Mouse (Mus musculus) retina, postnatal 1 day (tissue): ENCODE results near the gene Snx29.

Experiments used
- DNase-seq: peaks from one replicate; pipeline ENCODE4 v3.0.0-alpha.2; 2012

Gene Snx29

GRCm38 (mm10) chr16:11455545-11456140 is 132.9 kb downstream of the Snx29 start:
- DNase-seq, result no peak

DNA sequence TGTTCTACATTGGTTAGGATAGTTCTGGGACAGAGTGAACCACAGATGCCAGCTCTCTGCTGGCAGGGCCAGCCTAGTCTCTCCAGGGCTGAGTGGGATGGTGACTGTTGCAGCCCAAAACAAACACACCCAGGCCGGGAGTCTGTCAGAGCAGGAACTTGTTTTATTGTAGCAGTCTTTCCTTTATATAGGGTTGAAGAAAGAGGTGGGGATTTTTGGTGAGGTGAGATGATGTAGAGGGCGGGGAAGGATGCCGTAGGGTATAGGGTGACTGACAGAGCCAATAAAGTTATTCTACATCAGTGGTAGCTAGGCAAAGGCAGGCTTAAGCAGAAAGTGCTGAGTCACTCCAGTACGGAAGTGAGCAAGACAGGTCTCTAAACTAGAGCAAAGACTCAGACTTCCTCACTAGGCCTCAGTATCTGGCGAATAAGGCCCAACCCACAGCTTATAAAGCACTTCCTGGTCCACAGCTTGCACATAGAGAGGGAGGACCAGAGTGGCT is 133.5 kb downstream of the Snx29 start:
- no peak for DNase-seq

DNA sequence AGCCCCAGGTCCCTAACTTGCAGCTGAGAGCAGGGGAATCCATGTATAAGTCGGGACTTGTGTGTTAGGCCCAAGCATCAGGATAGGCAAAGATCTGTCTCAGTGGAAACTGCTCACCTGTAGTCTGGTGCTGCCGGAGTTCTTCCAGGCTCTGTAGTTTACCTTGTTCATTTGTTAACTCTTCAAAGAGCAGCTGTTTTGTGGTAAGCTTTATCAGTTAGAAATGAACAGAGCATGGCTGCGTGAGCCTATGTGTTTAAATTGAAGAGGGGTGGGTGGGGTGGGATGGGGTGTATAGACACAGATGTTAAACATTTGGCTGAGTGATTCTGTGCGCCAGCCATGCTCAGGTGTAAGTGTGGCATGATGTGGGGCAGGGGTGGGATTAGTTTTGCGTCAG is 134.4 kb downstream of the Snx29 start:
- no peak for DNase-seq

- DNase-seq, result no peak
Measured at GRCm38 (mm10) chr16:11457609-11458350, 135.1 kb downstream of the Snx29 start.

DNA sequence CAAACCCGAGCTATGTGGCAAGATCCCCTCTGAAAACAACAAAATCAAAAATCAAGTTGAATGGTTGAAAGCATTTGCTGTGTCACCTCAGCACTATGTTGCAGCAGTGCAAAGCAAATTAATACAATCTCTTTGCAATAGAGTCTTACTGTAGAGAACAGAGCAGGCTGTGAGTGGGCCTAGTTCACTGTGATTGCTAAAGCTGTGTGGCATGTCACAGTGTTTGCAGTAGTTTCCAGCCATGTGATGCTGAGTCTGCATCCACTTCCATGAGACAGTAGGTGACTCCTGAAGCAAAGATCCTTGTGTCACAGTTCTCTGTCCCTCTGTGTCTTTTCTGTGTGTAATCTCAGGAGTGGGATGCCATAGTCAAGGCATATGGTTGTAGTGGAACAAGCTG is 137.5 kb downstream of the Snx29 start:
- DNase-seq, result no peak

DNA sequence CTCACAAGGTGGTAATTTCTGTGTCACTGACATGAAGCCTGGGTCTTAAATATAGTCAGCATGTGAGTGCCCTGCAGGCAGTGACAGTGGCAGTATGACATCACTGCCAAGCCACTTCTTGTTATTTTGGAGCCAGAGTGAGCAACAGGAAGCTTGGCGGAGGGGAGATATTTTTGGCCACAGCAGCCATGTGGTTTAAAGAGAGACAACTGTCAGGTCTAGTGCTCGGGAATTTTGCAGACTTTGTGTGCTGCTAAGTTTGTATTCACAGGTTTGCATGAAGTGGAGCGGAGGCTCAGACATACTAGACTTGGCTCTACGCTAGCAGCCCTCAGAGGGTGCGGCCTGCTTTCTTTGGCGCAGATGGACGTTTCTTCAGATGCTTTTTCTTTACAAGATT is 138.9 kb downstream of the Snx29 start:
- DNase-seq, result no peak

GRCm38 (mm10) chr16:11468533-11469179 is 145.9 kb downstream of the Snx29 start:
- peak; percentile 68 for DNase-seq

GRCm38 (mm10) chr16:11469491-11469890 is 146.8 kb downstream of the Snx29 start:
- no peak for DNase-seq

DNA sequence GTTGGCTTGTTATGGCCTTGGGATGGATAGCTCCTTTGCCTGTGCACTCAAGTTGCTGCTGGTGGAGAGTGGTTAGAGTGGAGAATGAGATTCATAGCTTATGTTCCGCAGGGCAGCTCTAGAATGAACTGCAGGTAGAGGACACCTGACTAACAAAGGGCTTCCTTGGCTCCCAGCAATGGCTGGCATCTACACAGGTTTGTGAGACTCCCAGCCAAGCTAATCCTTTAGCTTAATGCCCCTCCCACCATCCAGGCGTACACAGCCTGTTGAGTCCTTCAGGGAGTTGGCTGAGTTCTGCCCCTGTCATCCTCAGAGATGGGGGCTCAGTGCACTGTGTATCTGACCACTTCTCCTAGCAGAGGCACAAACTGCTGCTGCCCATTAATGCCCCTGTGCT is 148.5 kb downstream of the Snx29 start:
- DNase-seq, result no peak

DNA sequence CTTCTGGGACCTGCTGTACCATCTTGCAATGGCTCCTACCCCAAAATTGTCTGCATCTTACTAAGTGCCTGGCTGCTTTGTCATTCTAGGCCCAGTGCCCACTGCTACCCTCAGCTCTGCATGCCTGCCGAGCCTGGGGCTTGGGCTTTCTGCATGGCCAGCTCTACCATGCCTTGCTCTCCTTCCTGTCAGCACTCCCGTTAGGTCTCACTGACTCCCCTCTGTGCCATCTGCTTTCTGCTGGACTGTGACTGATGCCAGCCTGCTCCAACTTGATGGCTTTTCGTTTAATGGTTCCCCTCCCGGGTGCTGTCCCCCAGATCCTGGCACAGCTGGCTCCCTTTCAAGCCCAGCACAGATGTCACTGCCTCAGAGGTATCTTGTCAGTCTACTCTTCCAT is 150.1 kb downstream of the Snx29 start:
- no peak for DNase-seq

GRCm38 (mm10) chr16:11473474-11473873 is 150.8 kb downstream of the Snx29 start:
- DNase-seq, result no peak

DNA sequence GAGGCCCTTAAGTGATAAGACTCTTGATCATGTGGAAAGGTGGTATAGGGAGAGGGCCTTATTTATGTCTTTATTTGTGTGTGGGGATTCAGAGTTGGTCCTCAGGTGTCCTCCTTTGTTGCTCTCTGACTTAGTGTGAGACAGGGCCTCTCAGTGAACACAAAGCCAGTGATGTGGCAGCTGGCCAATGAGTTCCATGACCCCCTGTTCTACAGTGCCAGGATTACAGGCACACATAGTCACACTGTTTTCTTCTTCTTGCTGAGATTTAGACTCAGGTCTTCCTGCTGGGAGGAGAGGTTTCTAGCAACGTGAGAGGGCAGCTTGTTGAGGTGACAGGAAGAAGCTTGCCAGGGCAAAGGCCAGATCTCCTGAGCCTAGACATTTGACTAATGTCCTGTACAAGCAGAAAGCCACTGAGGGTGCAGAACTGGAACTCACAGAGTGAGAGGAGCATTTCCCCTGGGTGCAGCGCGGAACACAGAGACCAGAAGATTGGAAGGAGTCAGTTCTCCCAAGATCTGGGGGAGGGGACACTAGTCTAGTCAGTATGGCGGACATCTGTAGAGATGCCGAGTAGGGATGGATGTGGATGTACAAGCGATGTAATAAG is 151.3 kb downstream of the Snx29 start:
- no peak for DNase-seq

DNA sequence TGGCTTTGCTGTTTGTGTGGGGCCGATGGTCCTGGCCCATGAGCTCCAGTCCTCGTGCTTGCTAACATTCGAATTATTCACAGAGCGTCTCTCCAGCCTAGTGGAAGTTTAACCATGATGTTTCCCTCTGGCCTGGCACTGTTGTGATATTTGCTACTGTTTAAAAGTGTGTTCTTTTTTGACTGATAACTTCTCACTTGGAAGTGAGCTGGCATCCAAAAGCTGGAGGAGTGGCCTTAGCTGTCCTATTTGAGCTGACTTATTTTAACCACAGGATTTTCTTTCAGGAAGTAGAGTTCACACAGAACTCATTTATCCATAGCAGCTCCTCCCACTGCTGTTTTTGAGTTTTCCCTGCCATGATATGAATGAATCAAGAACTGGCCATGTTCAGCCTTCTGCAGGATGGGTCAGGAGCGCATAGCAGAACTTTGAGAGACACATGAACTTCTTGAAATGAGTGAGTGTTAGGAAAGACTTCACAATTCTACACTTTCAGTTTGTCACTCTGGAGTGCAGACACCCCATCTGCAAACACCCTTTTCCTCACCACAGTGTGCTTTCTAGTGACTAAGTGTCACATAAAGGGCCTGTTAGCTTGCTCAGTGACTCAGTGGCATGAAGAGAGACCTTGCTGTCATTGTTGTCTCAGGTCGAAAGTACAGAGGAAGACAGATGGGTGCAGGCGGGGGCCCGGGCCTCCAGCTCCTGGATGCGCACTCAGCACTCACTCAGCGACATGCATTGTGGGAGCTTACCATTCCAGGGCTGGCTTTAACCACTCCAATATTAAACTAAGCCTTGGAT is 152.6 kb downstream of the Snx29 start:
- no peak for DNase-seq

DNA sequence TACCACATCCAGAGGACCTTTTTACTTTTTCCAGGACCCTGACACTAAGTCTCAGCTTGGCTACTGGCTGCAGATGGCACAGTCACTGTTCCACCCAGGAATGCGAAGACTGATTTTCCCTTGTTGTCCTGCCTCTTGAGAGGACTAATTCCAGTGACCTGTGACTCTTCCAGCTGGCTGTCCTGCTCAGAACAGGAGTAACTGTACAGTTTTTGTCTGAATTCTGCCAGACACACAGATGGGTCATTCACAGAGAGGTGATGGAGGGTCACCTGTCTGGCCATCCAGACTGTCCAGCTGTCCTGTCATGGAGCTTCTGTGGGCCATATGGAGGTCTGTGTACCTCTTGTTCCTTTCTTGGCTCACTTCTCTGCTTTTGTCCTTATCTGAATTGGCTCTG is 153.6 kb downstream of the Snx29 start:
- DNase-seq, result no peak

DNA sequence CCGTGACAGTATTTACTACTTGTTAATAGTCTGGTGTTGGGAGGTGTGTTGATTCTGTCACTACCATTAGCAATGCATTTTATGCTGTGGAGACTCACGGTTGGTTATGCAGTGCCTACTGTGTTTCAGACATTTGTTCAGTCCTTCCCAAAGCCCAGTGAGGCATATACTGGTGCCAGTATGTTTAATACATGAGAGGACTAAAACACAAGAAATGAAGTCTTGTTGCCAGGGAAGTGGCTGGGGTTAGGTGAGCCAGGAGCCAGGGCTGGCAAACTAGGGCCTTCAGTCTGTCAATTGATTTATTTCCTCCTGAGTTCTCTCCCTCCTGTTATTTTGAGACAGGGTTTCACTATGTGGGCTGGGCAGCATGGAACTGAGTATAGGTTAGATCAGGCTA is 154.3 kb downstream of the Snx29 start:
- no peak for DNase-seq

DNA sequence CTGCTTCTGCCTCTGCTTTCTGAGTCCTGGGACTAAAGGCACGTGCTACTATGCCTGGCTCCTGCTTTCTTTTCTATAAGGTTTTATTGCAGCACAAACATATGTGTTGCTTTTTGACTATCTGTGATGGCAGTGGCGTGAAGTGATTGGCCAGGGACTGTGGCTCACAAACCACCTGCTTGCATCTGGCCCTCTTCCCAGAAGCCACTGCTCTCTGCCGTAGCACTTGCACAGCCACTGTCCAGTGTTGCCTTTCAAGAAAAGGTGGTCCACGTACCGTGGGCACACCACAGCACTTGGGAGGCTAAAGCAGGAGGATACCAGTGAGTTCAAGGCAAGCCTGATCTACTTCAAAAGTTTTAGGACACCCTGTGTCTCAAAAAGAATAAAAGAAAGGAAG is 154.9 kb downstream of the Snx29 start:
- DNase-seq, result no peak

DNA sequence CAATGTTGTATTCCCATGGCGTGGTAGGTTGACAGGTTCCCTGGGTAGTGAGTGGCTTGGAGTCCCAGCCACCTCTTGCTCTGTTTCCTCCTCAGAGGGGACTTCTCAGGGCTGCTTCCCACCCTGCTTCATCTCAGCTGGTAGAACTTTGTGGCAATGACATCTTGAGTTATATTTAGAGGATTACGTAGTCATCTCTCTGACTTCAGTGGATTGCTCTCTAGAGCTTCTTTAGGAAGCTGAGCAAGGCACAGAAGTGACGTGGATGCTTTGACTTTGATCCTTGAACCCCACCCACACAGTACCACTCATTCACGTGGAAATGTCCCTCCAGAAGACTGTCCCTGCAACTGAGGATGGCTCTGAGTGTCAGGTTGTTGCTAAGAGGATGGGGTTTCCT is 156.9 kb downstream of the Snx29 start:
- DNase-seq, result no peak

DNA sequence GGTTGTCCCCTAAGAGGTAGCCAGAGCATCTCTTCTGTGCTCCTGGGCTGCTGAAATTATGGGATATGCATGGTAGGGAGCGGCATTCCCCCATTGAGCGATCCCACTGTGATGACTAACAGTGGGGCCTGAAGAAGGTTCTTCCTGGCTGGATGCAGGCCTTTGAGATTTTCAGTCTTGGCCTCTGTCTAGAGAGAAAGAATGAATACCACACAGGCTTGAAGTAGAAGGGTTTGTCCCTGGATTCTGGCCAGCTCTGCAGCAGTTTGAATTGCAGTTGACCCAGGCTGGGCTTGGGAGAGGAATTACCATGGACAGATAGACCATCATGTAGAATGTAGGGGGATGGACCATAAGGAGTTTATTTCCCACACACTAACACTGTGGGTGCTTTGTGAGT is 159.5 kb downstream of the Snx29 start:
- DNase-seq, result no peak

- DNase-seq, result no peak
Measured at GRCm38 (mm10) chr16:11494895-11495294, 172.2 kb downstream of the Snx29 start.

GRCm38 (mm10) chr16:11495923-11496616 is 173.4 kb downstream of the Snx29 start:
- no peak for DNase-seq

- DNase-seq, result peak; percentile 51
Measured at GRCm38 (mm10) chr16:11496721-11497120, 174.0 kb downstream of the Snx29 start.

GRCm38 (mm10) chr16:11500061-11500460 is 177.4 kb downstream of the Snx29 start:
- no peak for DNase-seq
